ENCODE assay signal across 19 mouse cellular contexts in the genomic region with DNA sequence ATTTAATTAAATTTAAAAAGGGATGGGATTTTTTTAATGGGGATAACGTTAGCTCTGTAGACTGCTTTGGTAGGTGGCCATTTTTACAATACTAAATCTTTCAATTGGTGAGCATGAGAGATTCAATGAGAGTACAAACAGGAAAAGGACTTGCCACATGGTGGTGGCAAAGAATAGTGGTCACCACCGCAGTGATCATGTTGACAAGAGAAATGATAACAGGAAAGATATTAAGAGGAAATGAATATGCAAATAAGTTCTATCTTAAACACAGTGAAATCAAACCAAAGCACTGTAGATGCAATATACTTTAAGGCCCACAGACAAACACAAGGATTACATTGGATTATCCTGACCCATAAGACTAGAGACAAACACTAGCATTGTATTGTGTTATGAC. TPM values are rescaled to one million over a fixed set of nuclear protein-coding genes. Genes with fewer than 3 reads are reported as not detected.
"Had no signal": no experiment of that assay in that cellular context is flagged by ENCODE, and none has a peak within 500 bp of the region (broad histone marks: within the 10 kb centered on the region; RNA-seq: fewer than 3 reads in every experiment).

No protein-coding gene starts in this region.

- H3K4me2 ChIP-seq: lung, embryonic 15.5 days; midbrain, embryonic 12.5 days; neural tube, embryonic 13.5 days; neural tube, embryonic 15.5 days; stomach, embryonic 15.5 days had no signal

- H3K9ac ChIP-seq: lung, embryonic 15.5 days; midbrain, embryonic 12.5 days; neural tube, embryonic 13.5 days; neural tube, embryonic 15.5 days; stomach, embryonic 15.5 days had no signal

- H3K4me1 ChIP-seq: lung, embryonic 15.5 days; midbrain, embryonic 10.5 days; neural tube, embryonic 13.5 days; neural tube, embryonic 15.5 days; stomach, embryonic 15.5 days had no signal

- DNase-seq: lung, adult 2 months; lung, postnatal 14 days; lung, postnatal 36 days; midbrain, embryonic 14.5 days; right cerebral cortex, postnatal 14 days; thymus, adult 2 months; thymus, postnatal 25 days; thymus, postnatal 4 days had no signal

- H3K9me3 ChIP-seq: lung, embryonic 15.5 days; midbrain, embryonic 10.5 days; midbrain, embryonic 12.5 days; neural tube, embryonic 13.5 days; neural tube, embryonic 15.5 days; stomach, embryonic 15.5 days had no signal

- H3K27me3 ChIP-seq: lung, embryonic 15.5 days; midbrain, embryonic 12.5 days; neural tube, embryonic 13.5 days; neural tube, embryonic 15.5 days; stomach, embryonic 15.5 days had no signal

- ATAC-seq: lung, postnatal 0 days; midbrain, embryonic 16.5 days had no signal

- H3K4me3 ChIP-seq: lung, embryonic 15.5 days; midbrain, embryonic 10.5 days; midbrain, embryonic 12.5 days; myocyte; neural tube, embryonic 13.5 days; neural tube, embryonic 15.5 days; stomach, embryonic 15.5 days had no signal

- H3K27ac ChIP-seq: lung, embryonic 15.5 days; macrophage; midbrain, embryonic 10.5 days; midbrain, embryonic 12.5 days; neural tube, embryonic 13.5 days; neural tube, embryonic 15.5 days; stomach, embryonic 15.5 days; stomach, postnatal 0 days had no signal

- H3K36me3 ChIP-seq: lung, embryonic 15.5 days; midbrain, embryonic 10.5 days; midbrain, embryonic 12.5 days; neural tube, embryonic 13.5 days; neural tube, embryonic 15.5 days; stomach, embryonic 15.5 days had no signal

RNA-seq across cellular contexts. Expression of a gene that starts 24.1 kb away (rescaled TPM):
- polyA plus RNA-seq: lung, embryonic 15.5 days; lung, postnatal 0 days had no signal
